Mouse (Mus musculus) megakaryocyte, embryonic 14.5 days (primary cell): ENCODE data around the gene Ache.

Experiments used
- FLI1 ChIP-seq: IDR thresholded peaks from 2 replicates; pipeline ENCODE4 v1.6.1; 2012; ENCODE audit warnings: low read length, inconsistent platforms, mixed read lengths
- GATA1 ChIP-seq: IDR thresholded peaks from 3 replicates; pipeline ENCODE4 v1.6.1; 2012; ENCODE audit warnings: mixed read lengths, low read length, inconsistent platforms, borderline replicate concordance

- TF ChIP-seq GATA1 (no peak), FLI1 (no peak)
Observed at GRCm38 (mm10) chr5:137340222-137340621, 52.9 kb downstream of the Ache start.
